Mouse (Mus musculus) fibroblast of lung, adult 2 months (primary cell): ENCODE data around the gene Use1.
"Not testable (repeated sequence)": the region's sequence is repeated elsewhere in the genome, so short reads cannot be mapped to it uniquely, and the experiment has no call there.

Experiments used
- DNase-seq: peaks from one replicate; pipeline ENCODE4 v3.0.0-alpha.2; 2011; ENCODE audit warnings: low read depth

The Use1 gene

DNA sequence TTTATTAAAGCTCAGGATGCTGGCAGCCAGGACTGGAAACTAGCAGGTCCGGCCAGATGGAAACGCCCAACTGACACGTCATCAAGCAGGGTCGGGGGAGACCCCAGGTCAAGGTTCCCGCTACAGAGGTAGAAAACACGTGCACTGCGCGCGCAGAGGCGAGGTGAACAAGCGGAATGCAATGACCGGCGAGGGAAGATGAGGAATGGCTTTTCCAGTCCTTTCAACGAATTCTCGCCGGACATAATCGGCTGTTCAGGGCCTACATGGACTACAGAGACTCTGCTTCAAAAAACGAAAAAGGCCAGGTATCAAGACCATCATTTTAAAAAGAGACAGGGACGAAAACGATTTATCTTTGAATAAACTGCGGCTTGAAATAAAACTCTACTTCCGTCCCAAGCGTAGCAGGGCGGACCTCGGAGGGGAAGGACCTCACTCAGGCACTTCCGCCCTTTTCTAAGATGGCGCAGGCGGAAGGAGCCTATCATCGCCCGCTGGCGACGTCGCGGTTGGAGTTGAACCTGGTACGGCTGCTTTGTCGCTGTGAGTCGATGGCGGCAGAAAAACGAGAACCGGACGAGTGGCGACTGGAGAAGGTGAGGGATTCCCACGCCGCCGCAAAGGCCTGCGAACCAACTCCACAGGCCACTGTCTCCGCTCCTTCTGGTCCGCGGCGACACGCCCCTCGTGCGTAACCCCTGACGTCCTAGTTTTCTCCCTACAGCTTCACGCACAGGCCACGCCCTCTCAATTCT, at the start of gene Use1:
TSS of gene Use1 (plus strand) at position 78 of the 758 bp plus-strand sequence.
- DNase-seq = peak; percentile 85

DNA sequence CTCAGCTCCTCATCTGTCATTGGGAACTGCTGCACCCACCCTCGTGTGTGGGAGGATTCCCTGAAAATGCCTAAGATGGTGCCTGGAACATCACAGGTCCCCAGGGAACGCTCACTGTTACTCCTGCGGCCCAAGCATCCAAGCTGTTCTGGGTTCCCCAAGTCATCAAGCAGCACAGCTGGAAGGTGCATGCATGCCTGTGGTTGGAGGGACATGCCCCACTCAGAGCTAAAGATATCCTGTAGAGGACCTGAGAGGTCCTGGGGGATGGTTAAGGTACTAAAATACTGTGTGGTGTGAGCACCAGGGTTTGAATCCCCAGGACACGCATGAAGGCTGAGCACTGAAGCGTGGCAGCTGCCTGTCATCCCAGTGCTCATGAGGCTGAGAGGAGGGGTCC, 48.0 kb upstream of the Use1 start:
- not testable (repeated sequence) for DNase-seq

DNA sequence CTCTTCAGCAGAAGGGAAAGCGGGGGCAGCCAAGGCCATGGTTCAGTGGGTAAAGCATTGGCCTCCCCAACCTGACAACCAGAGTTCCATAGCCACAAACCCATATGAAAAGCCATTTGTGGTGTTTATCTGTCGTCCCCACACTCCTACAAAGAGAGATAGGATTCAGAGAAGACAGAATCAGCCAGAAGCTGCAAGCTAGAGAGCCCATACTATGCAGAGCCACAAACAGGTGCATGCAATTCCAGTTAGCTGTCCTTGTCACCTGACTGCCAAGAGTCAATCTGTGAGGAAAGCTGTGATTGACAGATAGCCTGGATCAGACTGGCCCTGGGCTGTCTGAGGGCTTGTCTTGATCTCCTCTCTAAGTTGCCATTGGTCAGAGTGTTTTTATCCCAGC, 46.9 kb upstream of the Use1 start:
- not testable (repeated sequence) for DNase-seq

DNA sequence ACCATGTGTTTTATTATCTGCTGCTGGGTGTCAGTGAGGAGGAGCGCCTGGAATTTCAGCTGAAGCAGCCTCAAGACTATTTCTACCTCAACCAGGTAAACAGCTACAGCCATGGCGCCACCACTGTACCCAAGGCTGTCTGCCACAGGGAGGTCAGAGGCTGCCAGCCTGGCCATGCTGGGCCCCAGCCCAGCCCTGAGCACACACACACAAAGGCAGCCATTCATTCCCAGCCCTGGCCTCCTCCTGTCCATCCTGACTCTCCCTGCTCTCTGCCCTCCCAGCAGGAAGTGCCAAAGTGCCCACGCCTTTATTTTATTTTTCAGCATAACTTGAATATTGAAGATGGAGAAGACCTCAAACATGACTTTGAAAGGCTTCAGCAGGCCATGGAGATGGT, 43.7 kb upstream of the Use1 start:
- DNase-seq = peak; percentile 49

DNA sequence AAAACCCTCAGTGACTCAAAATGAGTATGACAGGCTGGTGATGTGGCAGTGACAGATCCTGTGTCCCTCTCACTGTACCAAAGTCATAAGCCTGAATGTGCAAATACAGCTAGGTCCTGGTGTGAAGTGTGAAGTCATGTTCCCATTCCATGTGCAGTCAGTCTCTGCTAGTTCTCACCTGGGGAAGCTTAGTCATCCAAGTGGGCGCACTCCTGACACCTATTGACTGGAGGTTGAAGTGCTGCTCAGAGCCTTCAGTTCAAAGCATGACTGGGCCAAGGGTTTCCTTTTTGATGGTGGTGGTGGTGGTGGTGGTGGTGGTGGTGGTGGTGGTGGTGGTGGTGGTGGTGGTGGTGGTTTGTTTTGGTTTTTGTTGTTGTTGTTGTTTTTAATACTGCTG, 41.8 kb upstream of the Use1 start:
- DNase-seq = no peak

DNA sequence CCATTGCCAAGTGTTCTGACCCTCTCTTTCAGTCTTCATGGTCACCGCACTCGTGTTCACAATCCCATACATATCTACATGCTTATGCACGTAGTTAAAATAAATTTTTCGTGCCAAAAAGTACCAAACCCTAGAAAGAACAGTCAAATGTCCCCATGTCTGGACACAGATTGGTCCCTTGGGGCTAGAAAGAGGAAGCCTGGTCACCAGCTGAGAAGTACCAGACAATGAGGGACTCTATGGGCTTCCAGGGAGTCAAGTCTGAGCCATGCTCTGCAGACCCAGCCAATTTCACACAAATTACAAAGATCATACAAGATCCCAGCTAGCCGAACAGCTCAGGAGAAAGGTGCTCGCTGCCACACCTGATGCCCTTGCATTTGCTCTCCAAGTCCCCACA, 28.8 kb upstream of the Use1 start:
- DNase-seq = not testable (repeated sequence)

DNA sequence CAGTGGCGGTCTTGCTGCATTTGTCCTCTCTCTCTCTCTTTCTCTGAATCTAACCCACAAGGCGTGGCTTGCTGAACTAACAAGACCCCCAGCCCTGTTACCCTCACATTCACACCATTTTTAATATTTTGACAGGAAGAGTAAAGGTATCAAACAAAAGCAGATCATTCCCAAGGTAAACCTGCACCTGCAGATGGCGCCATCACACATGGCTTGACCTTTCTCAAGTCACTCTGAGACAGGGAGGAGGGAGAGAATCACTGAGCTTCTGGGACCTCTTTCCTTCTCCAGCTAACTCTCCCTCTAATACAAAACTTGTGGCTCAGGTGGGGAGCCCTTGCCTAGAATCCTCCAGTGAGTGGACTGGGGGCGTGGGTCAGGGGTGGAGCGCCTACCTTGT, 26.0 kb upstream of the Use1 start:
- no peak for DNase-seq

DNA sequence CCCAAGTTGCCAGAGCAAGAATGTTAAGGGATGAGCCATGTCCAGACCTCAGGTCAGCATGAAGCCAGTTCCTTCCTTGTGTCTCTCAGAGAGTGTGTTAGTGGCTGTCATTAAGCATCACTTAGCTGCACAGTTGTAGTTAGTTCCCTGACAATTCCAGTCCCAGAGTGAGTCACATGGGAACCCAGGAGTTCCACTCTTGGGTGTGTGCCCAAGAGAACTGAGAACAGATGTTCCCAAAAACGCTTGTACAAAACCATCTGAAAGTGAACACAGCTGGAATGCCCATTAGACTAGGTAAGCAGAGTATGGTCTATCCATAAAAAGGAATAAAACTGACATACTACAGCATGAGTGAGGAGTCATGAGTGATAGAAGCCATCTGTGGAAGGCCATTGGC, 20.1 kb upstream of the Use1 start:
- DNase-seq = no peak

DNA sequence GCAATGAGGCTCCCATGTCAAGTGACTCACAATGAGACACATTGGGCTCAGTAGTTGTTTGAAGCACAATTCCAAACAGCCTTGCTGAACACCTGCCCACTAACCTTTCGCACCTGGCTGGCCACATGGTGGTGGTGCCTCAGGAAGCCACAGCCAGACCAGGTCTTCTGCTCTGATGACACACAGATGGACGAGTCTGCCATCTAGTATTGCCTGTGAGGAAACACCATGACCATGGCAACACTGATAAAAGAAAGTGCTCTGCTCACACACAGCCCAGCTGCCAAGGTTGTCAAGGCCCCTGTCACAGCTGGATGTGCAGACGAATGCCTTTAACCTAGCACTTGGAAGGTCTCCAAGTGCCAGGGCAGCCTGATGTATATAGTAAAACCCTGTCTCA, 15.5 kb upstream of the Use1 start:
- no peak for DNase-seq

DNA sequence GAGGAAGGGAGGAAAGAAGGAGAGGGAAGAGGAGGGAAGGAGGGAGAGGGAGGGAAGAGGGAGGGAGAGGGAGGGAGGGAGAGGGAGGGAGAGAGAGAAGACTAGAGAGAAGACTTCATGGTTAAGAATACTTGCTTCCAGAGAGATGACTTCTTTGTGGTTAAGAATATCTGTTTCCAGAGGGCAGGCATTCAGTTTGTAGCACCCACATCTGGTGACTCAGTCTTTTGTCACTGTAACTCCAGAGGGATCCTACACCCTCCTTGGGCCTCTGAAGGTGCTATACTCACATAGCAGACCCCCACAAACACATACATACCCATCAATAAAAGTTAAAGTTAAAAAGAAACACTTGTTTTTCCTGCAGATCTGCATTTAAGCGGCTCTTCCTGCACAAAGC, 15.1 kb upstream of the Use1 start:
- no peak for DNase-seq

DNA sequence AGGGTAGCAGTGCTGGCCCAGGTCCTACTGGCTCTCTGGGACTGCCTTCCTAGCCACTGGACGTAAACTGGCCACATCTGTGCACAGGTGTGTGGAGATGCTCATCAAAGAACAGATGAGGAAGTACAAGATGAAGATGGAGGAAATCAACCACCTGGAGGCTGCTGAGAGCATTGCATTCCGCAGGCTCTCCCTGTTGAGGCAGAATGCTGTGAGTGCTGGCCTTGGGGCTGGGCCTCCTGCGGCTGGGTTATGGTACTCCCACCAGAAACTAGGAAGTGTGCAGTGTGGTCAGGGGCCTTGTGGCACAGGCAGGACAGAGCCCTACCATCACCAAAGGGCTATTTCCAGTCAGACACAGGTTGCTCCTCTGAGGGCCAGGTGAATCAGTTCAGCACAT, 8.6 kb upstream of the Use1 start:
- no peak for DNase-seq

DNA sequence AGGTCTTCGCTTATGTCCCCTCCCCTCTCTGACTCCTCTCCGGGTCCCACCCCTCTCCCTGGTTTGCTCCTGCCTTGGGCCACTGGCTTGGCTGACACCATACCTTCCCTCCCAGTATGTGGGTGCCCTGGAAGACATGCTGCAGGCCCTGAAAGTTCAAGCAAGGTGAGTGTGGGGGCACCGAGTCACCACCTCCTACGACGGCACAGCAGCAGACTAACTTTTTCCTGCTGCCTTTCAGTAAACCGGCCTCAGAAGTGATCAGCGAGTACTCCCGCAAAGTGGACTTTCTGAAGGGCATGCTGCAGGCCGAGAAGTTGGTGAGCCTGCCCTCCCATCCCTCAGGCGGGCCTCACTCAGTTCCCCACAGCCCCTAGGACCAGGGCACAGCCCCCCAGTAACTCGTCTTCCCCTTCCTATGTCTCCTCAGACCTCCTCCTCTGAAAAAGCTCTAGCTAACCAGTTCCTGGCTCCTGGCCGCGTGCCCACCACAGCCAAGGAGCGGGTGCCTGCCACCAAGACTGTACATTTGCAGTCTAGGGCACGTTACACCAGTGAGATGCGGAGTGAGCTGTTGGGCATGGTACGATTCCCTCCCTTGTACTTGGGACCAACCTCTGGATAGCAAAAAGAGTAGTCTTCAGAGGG, 1.0 kb downstream of the Use1 start:
- DNase-seq = no peak

DNA sequence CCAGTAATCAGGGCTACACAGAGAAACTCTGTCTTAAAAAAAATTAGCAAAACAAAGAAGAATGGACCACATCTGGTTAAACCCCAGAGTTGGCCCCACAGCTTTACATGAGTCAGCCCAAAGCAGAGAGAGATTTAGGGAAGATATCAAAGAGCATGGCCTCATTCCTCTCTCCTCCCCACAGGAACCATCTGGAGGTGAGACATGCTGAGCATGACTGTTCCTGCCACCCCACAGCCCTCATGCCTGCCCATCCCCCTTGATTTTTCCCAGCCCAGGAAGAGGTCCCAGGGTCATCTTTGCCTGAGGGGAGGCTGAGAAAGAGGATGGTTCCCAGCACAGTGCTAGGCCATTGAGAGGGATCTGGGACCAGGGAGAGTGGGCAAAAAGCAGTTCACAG, 1.7 kb downstream of the Use1 start:
- no peak for DNase-seq

DNA sequence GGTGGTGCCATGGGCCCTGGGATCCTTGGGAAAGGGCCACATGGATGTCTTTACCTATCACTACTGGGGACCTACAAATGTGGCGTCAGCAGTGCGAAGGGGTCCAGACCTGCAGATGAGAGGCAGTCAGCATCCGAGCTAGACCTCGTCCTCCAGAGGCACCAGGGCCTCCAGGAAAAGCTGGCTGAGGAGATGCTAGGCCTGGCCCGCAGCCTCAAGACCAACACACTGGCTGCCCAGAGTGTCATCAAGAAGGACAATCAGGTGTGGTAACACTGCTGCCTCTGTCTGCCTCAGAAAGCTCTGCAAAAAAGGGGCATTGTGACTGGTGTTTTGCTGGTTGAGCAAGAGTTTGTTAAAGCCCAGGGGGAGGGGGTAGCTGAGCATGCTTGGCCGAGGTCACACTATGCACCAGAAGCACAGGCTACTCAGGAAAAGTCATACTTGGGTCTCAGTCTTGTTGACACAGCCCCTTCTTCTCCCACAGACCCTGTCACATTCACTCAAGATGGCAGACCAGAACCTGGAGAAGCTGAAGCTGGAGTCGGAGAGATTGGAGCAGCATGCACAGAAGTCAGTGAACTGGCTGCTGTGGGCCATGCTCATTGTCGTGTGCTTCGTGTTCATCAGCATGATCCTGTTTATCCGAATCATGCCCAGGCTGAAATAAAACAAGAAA, 2.5 kb downstream of the Use1 start:
- no peak for DNase-seq

DNA sequence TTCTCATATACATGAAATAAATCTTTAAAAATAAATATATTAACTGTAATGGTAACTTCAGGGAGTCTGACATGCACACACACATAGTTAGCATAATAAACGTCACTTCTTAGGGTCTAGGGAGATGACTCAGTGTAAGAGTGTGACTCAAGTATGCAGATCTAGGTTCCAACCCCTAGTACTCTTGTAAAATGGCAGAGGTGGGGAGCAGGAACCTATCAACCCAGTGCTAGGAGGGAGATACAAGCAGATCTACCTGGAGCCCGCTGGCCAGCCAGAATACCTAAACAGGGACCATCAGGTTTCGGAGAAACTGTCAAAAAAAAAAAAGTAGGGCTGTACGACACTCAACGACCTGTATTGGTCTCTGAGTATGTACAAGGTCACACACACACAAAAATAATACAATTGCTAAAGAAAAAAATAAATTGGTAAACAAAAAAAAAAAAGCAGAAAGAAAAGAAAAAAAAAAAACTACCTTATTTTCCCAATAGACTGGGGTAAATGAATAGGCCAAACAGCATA, 4.1 kb downstream of the Use1 start:
- no peak for DNase-seq

DNA sequence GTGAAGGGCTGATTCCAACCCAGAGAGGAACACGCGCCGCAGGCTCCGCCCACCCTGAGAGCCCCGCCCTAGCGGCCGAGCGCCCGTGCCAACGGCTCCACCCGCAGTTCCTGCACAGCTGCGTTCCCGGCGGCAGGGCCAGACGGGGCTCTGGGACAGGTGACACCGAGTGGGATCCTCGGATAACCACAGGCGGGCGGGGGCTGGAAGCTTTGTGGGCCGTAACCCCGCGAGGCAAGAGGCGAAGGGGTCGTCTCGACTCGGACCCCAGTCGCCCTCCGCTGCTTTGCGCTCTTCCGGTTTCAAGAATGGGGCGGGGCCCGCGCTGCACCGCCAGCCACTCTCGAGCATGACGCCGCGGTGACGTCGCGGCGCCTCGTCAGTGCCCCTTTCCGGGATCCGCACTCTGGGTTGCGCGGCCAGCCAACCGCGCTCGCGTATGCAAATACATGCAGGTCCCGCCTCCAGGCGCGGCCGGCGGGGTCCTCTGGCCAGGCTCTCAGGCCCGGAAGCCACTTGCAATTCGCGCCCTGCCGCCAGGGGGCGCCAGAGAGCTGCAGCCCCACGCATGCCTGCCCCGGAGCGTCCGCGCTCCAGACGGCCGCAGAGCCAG, 4.7 kb downstream of the Use1 start, which contains the start of gene Ocel1:
TSS of gene Ocel1 (plus strand) at position 63 of the 613 bp plus-strand sequence.
- DNase-seq = peak; percentile 92

DNA sequence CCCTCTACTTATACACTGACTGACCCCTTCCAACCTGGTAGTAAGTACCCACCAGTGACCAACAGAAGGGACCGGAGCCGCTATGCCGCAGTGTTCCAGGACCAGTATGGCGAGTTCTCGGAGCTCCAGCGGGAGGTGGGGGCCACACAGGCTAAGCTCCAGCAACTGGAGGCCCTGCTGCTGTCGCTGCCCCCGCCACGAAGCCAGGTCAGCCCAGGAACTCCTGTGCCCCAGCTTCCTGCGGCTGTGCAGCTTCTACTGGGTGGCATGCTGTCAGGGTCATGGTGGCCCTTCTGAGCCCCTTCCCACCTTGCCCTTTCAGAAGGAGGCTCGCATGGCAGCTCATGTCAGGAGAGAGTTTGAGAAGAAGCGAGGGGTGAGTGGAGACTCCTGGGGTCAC, 5.8 kb downstream of the Use1 start:
- DNase-seq = no peak

DNA sequence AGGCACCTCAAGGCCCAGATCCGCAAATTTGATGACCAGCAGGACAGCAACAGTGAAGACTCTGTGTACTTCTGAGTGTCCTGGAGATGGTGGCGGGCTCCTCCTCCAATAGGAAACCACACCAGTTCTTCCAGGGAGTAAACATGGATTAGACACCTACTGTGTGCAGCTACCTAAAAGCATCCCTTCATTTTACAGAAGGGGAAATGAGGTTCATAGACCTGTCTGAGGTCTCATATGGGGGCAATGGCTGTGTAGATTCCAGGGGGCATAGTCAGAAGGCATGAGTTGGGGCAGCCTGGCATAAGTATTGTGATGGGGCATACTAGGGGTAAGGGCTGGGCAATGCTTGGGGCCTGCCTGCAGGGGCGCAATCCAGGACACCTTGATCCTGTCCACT, 6.4 kb downstream of the Use1 start:
- no peak for DNase-seq

DNA sequence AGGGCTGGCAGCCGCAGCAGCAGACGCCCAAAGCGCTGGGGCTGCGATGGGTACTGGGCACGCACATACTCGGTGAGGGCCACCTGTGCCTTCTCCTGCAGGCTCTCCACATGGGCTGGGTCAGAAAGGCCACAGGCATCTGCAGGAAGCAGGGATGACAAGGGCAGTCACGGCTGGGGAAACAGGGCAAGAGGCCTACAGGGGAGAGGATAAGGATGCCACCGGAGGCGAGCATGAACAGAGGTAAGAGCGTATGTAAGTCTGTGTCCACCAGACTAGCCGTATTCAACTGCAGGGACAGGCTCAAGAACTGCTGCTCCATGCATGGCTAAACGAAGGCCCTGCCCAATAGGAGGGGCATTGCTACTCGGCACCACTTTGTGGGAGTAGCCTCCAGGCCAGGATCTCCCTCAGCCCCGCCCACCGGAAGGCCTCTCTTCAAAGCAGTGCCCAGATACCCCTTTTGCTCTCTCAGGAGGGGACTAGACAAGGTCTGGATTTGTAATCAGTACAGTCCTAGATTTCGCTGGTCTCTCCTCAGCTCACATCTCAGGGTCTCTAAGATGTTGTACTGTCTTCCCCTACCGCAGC, 8.1 kb downstream of the Use1 start:
- DNase-seq = no peak

DNA sequence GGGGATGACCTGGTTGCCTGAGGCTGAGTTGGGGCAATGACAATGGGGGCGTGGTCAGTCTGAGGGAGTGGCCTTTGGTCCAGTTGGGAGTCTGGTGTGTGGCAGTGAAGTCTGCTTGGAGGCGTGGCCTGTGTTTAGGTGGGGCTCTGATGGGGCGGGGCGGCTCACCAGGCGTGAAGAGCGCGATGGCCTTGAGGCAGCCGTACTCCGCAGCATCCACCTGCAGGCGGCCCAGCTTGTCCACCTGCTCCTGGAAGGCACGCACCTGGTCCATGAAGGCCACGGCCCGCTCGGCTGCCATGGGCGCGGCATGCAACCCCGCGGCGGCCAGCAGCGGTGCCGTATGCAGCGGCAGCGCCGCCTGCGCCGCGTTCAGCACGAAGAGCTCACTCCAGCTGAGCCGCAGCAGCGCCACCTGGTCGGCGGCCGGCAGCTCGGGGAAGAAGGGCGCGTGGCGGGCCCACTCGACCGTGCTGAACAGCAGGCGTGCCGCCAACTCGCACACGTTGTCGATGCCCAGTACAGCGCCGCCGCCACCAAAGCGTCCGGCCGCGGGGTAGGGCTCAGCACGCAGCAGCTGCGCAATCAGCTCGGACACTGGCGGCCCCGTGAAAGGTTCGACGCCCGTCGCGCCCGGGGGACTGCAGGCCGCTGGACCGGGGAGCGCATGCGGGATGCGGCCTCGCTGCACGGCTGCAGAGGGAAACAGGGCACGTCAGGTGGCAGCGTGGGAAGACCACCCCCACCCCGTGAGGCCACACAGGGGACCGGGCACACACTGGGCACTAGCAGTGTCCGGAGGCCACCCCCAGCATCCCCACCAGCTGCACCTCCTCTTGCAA, 9.2 kb downstream of the Use1 start:
- DNase-seq = no peak

DNA sequence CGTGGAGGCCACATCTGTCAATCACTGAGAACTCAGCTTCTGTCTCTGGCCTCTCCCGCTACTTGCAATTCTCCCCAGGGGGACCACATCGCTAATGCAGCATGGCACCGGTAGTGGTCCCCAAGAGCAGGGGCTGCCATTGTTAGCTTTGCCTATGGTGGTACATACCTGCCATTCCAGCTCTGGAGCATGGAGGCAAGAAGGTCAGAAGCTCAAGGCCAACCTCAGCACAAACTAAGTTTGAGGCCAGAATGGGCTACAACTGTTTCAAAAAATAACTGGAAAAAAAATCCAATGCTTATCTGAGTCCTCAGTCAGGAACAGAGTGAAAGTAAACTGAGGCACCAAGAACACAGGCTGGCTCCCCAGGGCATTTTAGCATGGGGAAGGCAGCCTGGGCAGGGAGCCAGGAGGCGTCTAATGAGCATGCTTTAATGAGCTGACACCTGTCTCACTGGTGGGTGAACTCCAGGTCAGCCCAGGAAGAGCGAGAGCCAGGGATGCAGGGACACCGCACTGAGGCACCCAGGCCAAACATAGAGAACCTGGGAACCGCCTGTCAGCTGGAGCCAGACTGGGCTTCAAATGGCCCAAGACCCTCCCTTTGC, 9.9 kb downstream of the Use1 start:
- no peak for DNase-seq
